Mouse (Mus musculus): ENCODE measurements around the gene Ccdc88b.

GRCm38 (mm10) chr19:6841292-6841597 lies 16.8 kb downstream of the Ccdc88b start:
- no peak for TF ChIP-seq CTCF (IDR thresholded peaks at IDR 0.05; ENCODE audit: borderline replicate concordance, extremely low read depth, insufficient read depth, insufficient read length)
- no peak for TF ChIP-seq POLR2A (IDR thresholded peaks at IDR 0.05; ENCODE audit: borderline replicate concordance, extremely low read depth, insufficient read depth, insufficient read length, poor library complexity, severe bottlenecking)

Data from brain, embryonic 14.5 days (tissue).